Mouse (Mus musculus): ENCODE results near the gene Gtf2ird1. TPM values are rescaled to one million over a fixed set of nuclear protein-coding genes. Genes with fewer than 3 reads are reported as not detected.
"Not testable (repeated sequence)": the region's sequence is repeated elsewhere in the genome, so short reads cannot be mapped to it uniquely, and the experiment has no call there.

Gtf2ird1 gene
- total and polyA plus RNA-seq, 3 experiments = 12.8 to 39.0 (median 13.1) TPM

DNA sequence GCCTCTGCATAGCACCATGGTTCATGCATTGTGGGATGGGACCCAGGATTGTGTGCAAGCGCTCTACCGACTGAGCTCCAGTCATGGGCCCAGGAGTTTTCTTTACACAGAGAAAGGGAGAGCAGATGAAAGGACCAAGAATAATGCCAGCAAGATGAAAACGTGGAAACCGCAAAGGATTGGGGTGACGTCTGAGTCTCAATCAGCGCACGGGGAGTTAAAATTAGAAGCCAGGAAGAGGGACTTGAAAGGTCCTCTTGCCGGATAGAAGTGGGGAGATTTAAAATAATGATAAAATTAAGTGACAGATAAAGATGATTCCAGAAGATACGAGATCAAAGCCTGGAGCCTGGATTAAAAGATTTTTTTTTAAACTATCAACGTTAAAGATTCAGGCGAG lies 25.8 kb upstream of the Gtf2ird1 start:
- dilution Hi-C loops (cut with MboI; ENCODE audit: extremely low pct_ligation_motif_present, extremely low pct_unique_long_range_greater_than_20kb, low sequenced_read_pairs) = no loop called here
- TF ChIP-seq NRF1 (IDR thresholded peaks at IDR 0.05; ENCODE audit: low read depth, low read length) (no peak), RAD21 (IDR thresholded peaks at IDR 0.05; ENCODE audit: low read depth, low read length) (no peak), ZMIZ1 (IDR thresholded peaks at IDR 0.05; ENCODE audit: low read depth, low read length) (no peak), KAT2A (IDR thresholded peaks at IDR 0.05; ENCODE audit: insufficient replicate concordance, low read length) (no peak)
- Histone ChIP-seq H3K79me2 (replicated peaks; ENCODE audit: control insufficient read depth, extremely low read depth, insufficient read depth, poor library complexity, severe bottlenecking) (no peaks in the 10 kb centered on the region), H3K4me3 (replicated peaks in 1 of 3; ENCODE audit: low read depth in 2 of 3, low read length in 2 of 3, poor library complexity in 1 of 3) (no peak overlapping the region), H3K4me1 (ENCODE audit: control insufficient read depth in 1 of 2, insufficient read depth in 2 of 2) (peaks cover 0 to 6% of the 10 kb centered on the region in 2 experiments; a peak in 2 of 4 replicates), H3K27me3 (replicated peaks) (no peaks in the 10 kb centered on the region), H3K9ac (ENCODE audit: insufficient read depth, low read depth) (no peak overlapping the region), H3K36me3 (replicated peaks in 1 of 2; ENCODE audit: control insufficient read depth in 1 of 2, insufficient read depth in 1 of 2, low read length in 1 of 2) (no peaks in the 10 kb centered on the region), H3K9me3 (replicated peaks; ENCODE audit: low read length) (no peaks in the 10 kb centered on the region), H3K4me2 (ENCODE audit: insufficient read depth, low read depth, poor library complexity, severe bottlenecking) (no peak overlapping the region), H3K27ac (ENCODE audit: insufficient read depth, low read depth) (no peak overlapping the region)
- in situ Hi-C loops (cut with MboI; ENCODE audit: low pct_ligation_motif_present, low pct_unique_long_range_greater_than_20kb, low sequenced_read_pairs) = loop anchor here (5.0 kb wide), 1 partner anchor 95 kb away; no protein-coding TSS in a partner anchor
- DNase-seq (ENCODE audit: extremely low read depth) = no peak

DNA sequence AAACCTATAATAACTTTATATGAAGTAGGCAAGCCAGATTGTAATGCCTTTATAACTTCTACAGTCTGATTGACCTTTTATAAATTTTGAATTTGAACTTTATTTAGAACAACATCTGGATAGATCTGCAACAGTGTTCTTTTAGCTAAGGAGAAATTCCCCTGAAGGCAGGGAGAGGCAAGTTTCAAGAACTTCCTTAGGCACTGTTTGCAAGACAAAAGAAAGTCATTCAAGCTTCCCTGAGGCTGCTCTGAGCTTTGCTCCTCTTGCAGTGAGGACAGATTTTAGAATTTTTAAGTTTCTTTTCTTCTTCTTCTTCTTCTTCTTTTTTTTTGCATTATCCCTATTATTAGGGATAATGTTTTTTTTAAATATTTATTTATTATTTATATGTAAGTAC lies 22.4 kb upstream of the Gtf2ird1 start:
- DNase-seq (ENCODE audit: extremely low read depth); dilution Hi-C loops (cut with MboI; ENCODE audit: extremely low pct_ligation_motif_present, extremely low pct_unique_long_range_greater_than_20kb, low sequenced_read_pairs); H3K9me3 ChIP-seq (replicated peaks; ENCODE audit: low read length); H3K79me2 ChIP-seq (replicated peaks; ENCODE audit: control insufficient read depth, extremely low read depth, insufficient read depth, poor library complexity, severe bottlenecking); H3K4me1 ChIP-seq (ENCODE audit: control insufficient read depth in 1 of 2, insufficient read depth in 2 of 2); H3K27ac ChIP-seq (ENCODE audit: insufficient read depth, low read depth); H3K4me3 ChIP-seq (replicated peaks in 1 of 3; ENCODE audit: low read depth in 2 of 3, low read length in 2 of 3, poor library complexity in 1 of 3); in situ Hi-C loops (cut with MboI; ENCODE audit: low pct_ligation_motif_present, low pct_unique_long_range_greater_than_20kb, low sequenced_read_pairs); H3K9ac ChIP-seq (ENCODE audit: insufficient read depth, low read depth); H3K27me3 ChIP-seq (replicated peaks); H3K4me2 ChIP-seq (ENCODE audit: insufficient read depth, low read depth, poor library complexity, severe bottlenecking); H3K36me3 ChIP-seq (replicated peaks in 1 of 2; ENCODE audit: control insufficient read depth in 1 of 2, insufficient read depth in 1 of 2, low read length in 1 of 2): not testable (repeated sequence)

DNA sequence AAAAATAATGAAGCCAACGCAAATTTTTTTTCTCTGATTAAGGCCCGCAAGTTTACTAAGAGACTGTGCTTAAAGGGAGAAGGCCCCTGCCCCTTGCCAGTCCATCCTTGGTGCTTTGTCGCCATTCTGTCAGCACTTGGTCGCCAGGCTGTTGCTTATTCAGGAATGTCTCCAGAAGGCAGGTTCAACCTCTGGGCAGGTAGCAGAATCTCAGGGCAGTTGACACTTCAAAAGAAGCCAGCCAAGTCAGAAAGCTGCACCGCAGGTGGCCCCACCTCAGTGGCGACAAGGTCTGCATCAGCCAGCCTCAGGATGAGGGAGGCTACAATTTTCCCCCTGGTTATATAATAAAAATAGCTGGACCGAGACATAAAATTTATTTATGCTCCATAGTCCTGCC lies 19.2 kb upstream of the Gtf2ird1 start:
- dilution Hi-C loops (cut with MboI; ENCODE audit: extremely low pct_ligation_motif_present, extremely low pct_unique_long_range_greater_than_20kb, low sequenced_read_pairs) = not testable (repeated sequence)

GRCm38 (mm10) chr5:134475006-134475605 lies 18.6 kb upstream of the Gtf2ird1 start:
- Histone ChIP-seq H3K4me1 (ENCODE audit: control insufficient read depth in 1 of 2, insufficient read depth in 2 of 2) (peaks cover 5 to 26% of the 10 kb centered on the region in 2 experiments), H3K79me2 (replicated peaks; ENCODE audit: control insufficient read depth, extremely low read depth, insufficient read depth, poor library complexity, severe bottlenecking) (no peaks in the 10 kb centered on the region), H3K27me3 (replicated peaks) (no peaks in the 10 kb centered on the region), H3K4me3 (replicated peaks in 1 of 3; ENCODE audit: low read depth in 2 of 3, low read length in 2 of 3, poor library complexity in 1 of 3) (no peak overlapping the region), H3K36me3 (replicated peaks in 1 of 2; ENCODE audit: control insufficient read depth in 1 of 2, insufficient read depth in 1 of 2, low read length in 1 of 2) (no peaks in the 10 kb centered on the region), H3K9ac (ENCODE audit: insufficient read depth, low read depth) (no peak overlapping the region), H3K9me3 (replicated peaks; ENCODE audit: low read length) (no peaks in the 10 kb centered on the region), H3K27ac (ENCODE audit: insufficient read depth, low read depth) (no peak overlapping the region), H3K4me2 (ENCODE audit: insufficient read depth, low read depth, poor library complexity, severe bottlenecking) (no peak overlapping the region)
- TF ChIP-seq SMC3 (IDR thresholded peaks at IDR 0.05; ENCODE audit: low read depth, low read length) (peak; percentile 49), RAD21 (IDR thresholded peaks at IDR 0.05; ENCODE audit: low read depth, low read length) (peak; percentile 36), MYC (IDR thresholded peaks at IDR 0.05; ENCODE audit: low read depth, low read length) (no peak), CTCF (conservative IDR thresholded peaks at IDR 0.05 in 1 of 2, IDR thresholded peaks at IDR 0.05 in 1 of 2; ENCODE audit: low read depth in 2 of 2, low read length in 2 of 2) (peak; percentile 10 to 55; a peak in 2 of 4 replicates)
- in situ Hi-C loops (cut with MboI; ENCODE audit: low pct_ligation_motif_present, low pct_unique_long_range_greater_than_20kb, low sequenced_read_pairs) (no loop called here), dilution Hi-C loops (cut with MboI; ENCODE audit: extremely low pct_ligation_motif_present, extremely low pct_unique_long_range_greater_than_20kb, low sequenced_read_pairs) (no loop called here)
- no peak for DNase-seq (ENCODE audit: extremely low read depth)

More for the DNA sequence above, 19.2 kb upstream of the Gtf2ird1 start:
- H3K9me3 ChIP-seq (replicated peaks; ENCODE audit: low read length); H3K4me3 ChIP-seq (replicated peaks in 1 of 3; ENCODE audit: low read depth in 2 of 3, low read length in 2 of 3, poor library complexity in 1 of 3); in situ Hi-C loops (cut with MboI; ENCODE audit: low pct_ligation_motif_present, low pct_unique_long_range_greater_than_20kb, low sequenced_read_pairs); H3K27me3 ChIP-seq (replicated peaks); H3K27ac ChIP-seq (ENCODE audit: insufficient read depth, low read depth); DNase-seq (ENCODE audit: extremely low read depth); H3K79me2 ChIP-seq (replicated peaks; ENCODE audit: control insufficient read depth, extremely low read depth, insufficient read depth, poor library complexity, severe bottlenecking); H3K4me2 ChIP-seq (ENCODE audit: insufficient read depth, low read depth, poor library complexity, severe bottlenecking); H3K36me3 ChIP-seq (replicated peaks in 1 of 2; ENCODE audit: control insufficient read depth in 1 of 2, insufficient read depth in 1 of 2, low read length in 1 of 2); H3K9ac ChIP-seq (ENCODE audit: insufficient read depth, low read depth): not testable (repeated sequence)
- H3K4me1 ChIP-seq (ENCODE audit: control insufficient read depth in 1 of 2, insufficient read depth in 2 of 2) = peaks cover 5 to 21% of the 10 kb centered on the region in 2 experiments

All from CH12.LX (cell line).